Mouse (Mus musculus): ENCODE measurements around the gene Dnttip1.

The Dnttip1 gene

GRCm38 (mm10) chr2:164806614-164807013, 60.8 kb downstream of the Dnttip1 start:
- no peak for DNase-seq

DNA sequence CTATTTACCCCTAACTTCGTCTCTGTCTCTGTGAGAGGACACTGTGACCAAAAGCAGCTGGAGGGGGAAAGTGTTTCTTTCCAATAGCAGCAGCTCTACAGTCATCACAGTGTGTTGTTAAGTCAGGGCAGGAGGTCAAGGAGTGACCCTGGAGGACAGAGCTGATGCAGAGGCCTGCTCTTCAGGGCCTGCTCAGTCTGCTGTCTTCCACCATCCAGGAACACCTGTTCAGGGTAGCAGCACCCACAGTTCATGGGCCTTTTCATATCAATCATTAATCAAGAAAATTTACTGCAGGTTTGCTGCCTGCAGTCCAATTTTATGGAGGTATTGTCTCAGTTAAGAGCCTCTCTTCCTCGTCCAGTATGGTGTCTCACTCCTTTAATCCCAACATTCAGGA, 67.8 kb downstream of the Dnttip1 start:
- no peak for DNase-seq

DNA sequence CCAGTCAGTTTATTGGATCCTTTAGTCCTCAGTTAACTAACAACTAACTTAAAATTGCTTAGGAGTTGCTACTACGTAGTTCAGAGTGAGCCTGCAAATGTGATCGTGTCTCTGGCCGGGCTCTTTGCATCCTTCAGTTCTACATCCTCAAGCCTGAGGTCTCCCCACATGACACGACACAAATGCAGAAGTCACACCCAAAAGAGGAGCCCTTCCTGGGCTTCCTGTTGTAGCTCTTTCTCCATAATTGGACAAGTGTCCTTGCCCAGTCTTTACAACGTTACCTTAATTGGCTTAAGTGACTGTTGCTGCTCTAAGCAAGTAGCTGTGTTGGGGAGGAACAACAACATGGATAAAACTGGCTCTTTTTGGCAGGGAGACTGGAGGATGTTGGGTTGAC, 69.6 kb downstream of the Dnttip1 start:
- no peak for DNase-seq

GRCm38 (mm10) chr2:164815821-164816220, 70.0 kb downstream of the Dnttip1 start:
- DNase-seq: no peak

DNA sequence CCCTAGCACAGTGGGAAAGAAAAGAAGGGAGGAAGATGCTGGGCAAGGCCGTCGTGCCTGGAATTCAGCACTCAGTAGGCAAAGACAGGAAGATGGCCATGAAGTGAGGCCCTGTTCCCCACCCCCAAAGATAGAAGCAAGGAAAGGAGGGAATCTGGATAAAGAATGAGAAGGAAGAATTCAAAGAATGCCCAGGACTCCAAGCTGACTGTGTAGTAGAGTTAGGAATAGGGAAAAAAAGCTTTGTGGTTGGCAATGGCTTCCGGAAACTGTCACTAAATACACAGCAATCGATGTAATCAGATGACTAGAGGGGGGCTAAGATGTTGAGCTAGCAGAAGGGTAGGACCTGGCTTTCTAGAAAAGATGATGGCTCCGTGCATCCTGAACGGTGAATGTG, 71.4 kb downstream of the Dnttip1 start:
- DNase-seq: no peak

DNA sequence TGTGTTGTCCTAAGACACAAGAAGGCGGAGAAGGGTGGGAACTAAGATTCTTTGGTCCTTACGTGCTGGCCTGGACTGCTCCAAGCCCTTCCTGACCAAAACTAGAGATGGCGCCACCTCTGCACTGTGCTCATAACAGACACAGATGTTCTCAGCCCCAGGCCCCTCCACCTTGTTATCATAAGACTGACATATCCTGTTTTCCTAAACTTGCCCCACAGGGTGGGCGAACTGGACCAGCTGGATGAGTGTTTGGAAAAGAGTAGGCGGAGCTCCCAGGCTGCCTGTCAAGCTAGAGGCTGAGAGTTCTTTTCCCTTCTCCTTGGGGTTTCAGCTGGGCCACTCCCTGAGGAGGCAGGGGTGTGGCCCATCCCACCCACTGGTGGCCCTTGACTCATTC, 71.9 kb downstream of the Dnttip1 start:
- DNase-seq: no peak
